Mouse (Mus musculus) lung, embryonic 14.5 days (tissue): ENCODE data around the gene Pygb. TPM values are rescaled to one million over a fixed set of nuclear protein-coding genes. Genes with fewer than 3 reads are reported as not detected.

Experiments used
- ATAC-seq: fragments of 200-750 bp; cut with Nextera tagmentation; 2 replicates; pipeline ENCODE4 v1.8.0; 2017; ENCODE audit warnings: mild to moderate bottlenecking, moderate TSS enrichment, moderate library complexity; ENCODE audit not compliant: insufficient read depth
- DNase-seq: peaks from one replicate; pipeline ENCODE4 v3.0.0-alpha.2; 2015
- H3K27ac ChIP-seq: fragments of 300-500 bp; sonication (generic); 2 replicates; pipeline ENCODE4 v1.5.1; 2014; ENCODE audit warnings: low read depth, mild to moderate bottlenecking, moderate library complexity
- H3K27me3 ChIP-seq: fragments of 300-500 bp; sonication (generic); 2 replicates; pipeline ENCODE4 v1.6.1; 2014; ENCODE audit warnings: low read length, control low read depth; ENCODE audit not compliant: insufficient read depth
- H3K36me3 ChIP-seq: fragments of 300-500 bp; sonication (generic); 2 replicates; pipeline ENCODE4 v1.6.1; 2014; ENCODE audit warnings: control low read depth; ENCODE audit not compliant: insufficient read depth
- H3K4me1 ChIP-seq: fragments of 300-500 bp; sonication (generic); 2 replicates; pipeline ENCODE4 v1.6.1; 2014; ENCODE audit warnings: antibody characterized with exemption, control low read depth; ENCODE audit not compliant: insufficient read depth
- H3K4me2 ChIP-seq: fragments of 300-500 bp; sonication (generic); 2 replicates; pipeline ENCODE4 v1.6.1; 2014; ENCODE audit warnings: mild to moderate bottlenecking
- H3K4me3 ChIP-seq: fragments of 300-500 bp; sonication (generic); 2 replicates; pipeline ENCODE4 v1.5.1; 2014; ENCODE audit warnings: low read depth, low read length
- H3K9ac ChIP-seq: fragments of 300-500 bp; sonication (generic); 2 replicates; pipeline ENCODE4 v1.6.1; 2014
- H3K9me3 ChIP-seq: fragments of 300-500 bp; sonication (generic); 2 replicates; pipeline ENCODE4 v1.6.1; 2016; ENCODE audit warnings: low read depth, low read length, control low read depth
- CTCF ChIP-seq: IDR thresholded peaks from 2 replicates; pipeline ENCODE4 v1.5.1; 2016; ENCODE audit warnings: antibody characterized with exemption, low read depth
- WGBS: fragments of 180-500 bp; shearing (Covaris S2); extraction: QIAGEN DNeasy Blood & Tissue Kit; methylation state at CpG from one replicate; pipeline ENCODE4 v1.1.7; 2014; 5-methylcytosine and 5-hydroxymethylcytosine counted together
- polyA plus RNA-seq: library from polyadenylated mRNA; unstranded; fragments of >200 nt; fragmentation: Nextera tagmentation; extraction: Ambion mirVana; gene quantifications from 2 replicates; pipeline ENCODE4 v1.2.1, GENCODE M21; 2014

Gene Pygb
- polyA plus RNA-seq, 1 experiment from 2014 or later: 52.6 TPM

- Histone ChIP-seq H3K9me3 (no peaks in the 10 kb centered on the region), H3K9ac (peak overlapping the region; percentile 70), H3K27ac (peak overlapping the region; percentile 85), H3K4me3 (peak overlapping the region; percentile 68), H3K4me2 (peak overlapping the region; percentile 97), H3K36me3 (peaks cover 8% of the 10 kb centered on the region; the same call in 1 of the 2 replicates), H3K4me1 (peaks cover 10% of the 10 kb centered on the region; the same call in 1 of the 2 replicates), H3K27me3 (no peaks in the 10 kb centered on the region)
- under 1% methylated on average over 24 of the region's 24 CpGs for WGBS
- peak; percentile 63 for DNase-seq
- no peak for TF ChIP-seq CTCF
- ATAC-seq: peak; percentile 87
Observed at GRCm38 (mm10) chr2:150749283-150749682, 37.3 kb upstream of the Pygb start.

- peaks cover 10% of the 10 kb centered on the region; the same call in 1 of the 2 replicates for H3K4me1 ChIP-seq
- peak; percentile 24 for DNase-seq
- H3K27me3 ChIP-seq: no peaks in the 10 kb centered on the region
- H3K36me3 ChIP-seq: peaks cover 8% of the 10 kb centered on the region; the same call in 1 of the 2 replicates
- peak; percentile 24; the same call in 1 of the 2 replicates for TF ChIP-seq CTCF
- no peak overlapping the region for H3K27ac ChIP-seq
- no peak overlapping the region; the same call in 1 of the 2 replicates for H3K9ac ChIP-seq
- no peak for ATAC-seq
- 57% methylated on average over 13 of the region's 13 CpGs for WGBS
- peak overlapping the region; percentile 97 for H3K4me2 ChIP-seq
- H3K4me3 ChIP-seq: peak overlapping the region; percentile 68; the same call in 1 of the 2 replicates
- H3K9me3 ChIP-seq: no peaks in the 10 kb centered on the region
Observed at GRCm38 (mm10) chr2:150750129-150750979, 36.2 kb upstream of the Pygb start.

- 81% methylated on average over 3 of the region's 3 CpGs for WGBS
- DNase-seq (no peak), ATAC-seq (no peak)
- peaks cover 48% of the 10 kb centered on the region for H3K36me3 ChIP-seq
- H3K27ac ChIP-seq: no peak overlapping the region
- peaks cover 5% of the 10 kb centered on the region; the same call in 1 of the 2 replicates for H3K4me1 ChIP-seq
- H3K4me3 ChIP-seq: no peak overlapping the region
- H3K4me2 ChIP-seq: no peak overlapping the region
- H3K9ac ChIP-seq: no peak overlapping the region
- no peaks in the 10 kb centered on the region for H3K9me3 ChIP-seq
- TF ChIP-seq CTCF: no peak
- H3K27me3 ChIP-seq: no peaks in the 10 kb centered on the region
Observed at GRCm38 (mm10) chr2:150755016-150755415, 31.5 kb upstream of the Pygb start.

- no peak overlapping the region for H3K4me3 ChIP-seq
- no peaks in the 10 kb centered on the region for H3K27me3 ChIP-seq
- DNase-seq (no peak), ATAC-seq (no peak)
- H3K36me3 ChIP-seq: peaks cover 51% of the 10 kb centered on the region
- 79% methylated on average over 7 of the region's 7 CpGs for WGBS
- H3K9me3 ChIP-seq: no peaks in the 10 kb centered on the region
- H3K4me2 ChIP-seq: no peak overlapping the region
- H3K9ac ChIP-seq: no peak overlapping the region
- H3K27ac ChIP-seq: no peak overlapping the region
- no peaks in the 10 kb centered on the region for H3K4me1 ChIP-seq
- 0 out of 2 replicates have a peak, but pooled peaks have one; percentile 1 for TF ChIP-seq CTCF
Observed at GRCm38 (mm10) chr2:150761476-150761875, 25.1 kb upstream of the Pygb start.

GRCm38 (mm10) chr2:150765619-150766018 is 20.9 kb upstream of the Pygb start:
- Histone ChIP-seq H3K4me3 (no peak overlapping the region), H3K9me3 (no peaks in the 10 kb centered on the region), H3K9ac (no peak overlapping the region), H3K36me3 (peaks cover 35% of the 10 kb centered on the region), H3K27me3 (no peaks in the 10 kb centered on the region), H3K27ac (peak overlapping the region; percentile 46; the same call in 1 of the 2 replicates), H3K4me1 (no peaks in the 10 kb centered on the region), H3K4me2 (no peak overlapping the region)
- ATAC-seq (no peak; the same call in 1 of the 2 replicates), DNase-seq (no peak)
- WGBS: 58% methylated on average over 2 of the region's 2 CpGs
- no peak for TF ChIP-seq CTCF

GRCm38 (mm10) chr2:150766083-150766862 is 20.3 kb upstream of the Pygb start:
- no peak for ATAC-seq
- no peak for DNase-seq
- Histone ChIP-seq H3K4me3 (no peak overlapping the region), H3K27ac (no peak overlapping the region), H3K4me1 (no peaks in the 10 kb centered on the region), H3K4me2 (no peak overlapping the region), H3K9ac (no peak overlapping the region), H3K27me3 (no peaks in the 10 kb centered on the region), H3K36me3 (peaks cover 34% of the 10 kb centered on the region), H3K9me3 (no peaks in the 10 kb centered on the region)
- WGBS: 80% methylated on average over 4 of the region's 4 CpGs
- no peak for TF ChIP-seq CTCF
